Comparison of ENCODE assay signal across 29 mouse cellular contexts in genomic region chr6:144751581-144751980, GRCm38 (mm10). TPM values are rescaled to one million over a fixed set of nuclear protein-coding genes. Genes with fewer than 3 reads are reported as not detected.
"Had no signal": no experiment of that assay in that cellular context is flagged by ENCODE, and none has a peak within 500 bp of the region (broad histone marks: within the 10 kb centered on the region; RNA-seq: fewer than 3 reads in every experiment).

No protein-coding gene starts in this region.

- H3K27me3 ChIP-seq: embryonic facial prominence, embryonic 15.5 days; forebrain, embryonic 12.5 days; forebrain, embryonic 13.5 days; forebrain, embryonic 15.5 days had no signal

- ATAC-seq: forebrain, embryonic 13.5 days; forebrain, embryonic 14.5 days; forebrain, embryonic 15.5 days; forebrain, embryonic 16.5 days; forebrain, postnatal 0 days had no signal

- H3K4me3 ChIP-seq: embryonic facial prominence, embryonic 10.5 days; embryonic facial prominence, embryonic 12.5 days; embryonic facial prominence, embryonic 13.5 days; embryonic facial prominence, embryonic 15.5 days; erythroblast, embryonic 14.5 days; forebrain, embryonic 10.5 days; forebrain, embryonic 12.5 days; forebrain, embryonic 13.5 days; forebrain, embryonic 15.5 days; gastrocnemius, adult 2 months; heart, adult 2 months had no signal

- H3K36me3 ChIP-seq: embryonic facial prominence, embryonic 10.5 days; embryonic facial prominence, embryonic 12.5 days; embryonic facial prominence, embryonic 13.5 days; embryonic facial prominence, embryonic 15.5 days; forebrain, embryonic 10.5 days; forebrain, embryonic 12.5 days; forebrain, embryonic 15.5 days had no signal

- H3K9ac ChIP-seq: embryonic facial prominence, embryonic 12.5 days; embryonic facial prominence, embryonic 13.5 days; embryonic facial prominence, embryonic 15.5 days; forebrain, embryonic 12.5 days; forebrain, embryonic 13.5 days; forebrain, embryonic 15.5 days; forebrain, postnatal 0 days had no signal

- H3K27ac ChIP-seq: embryonic facial prominence, embryonic 10.5 days; embryonic facial prominence, embryonic 12.5 days; embryonic facial prominence, embryonic 13.5 days; embryonic facial prominence, embryonic 15.5 days; forebrain, embryonic 12.5 days; forebrain, embryonic 13.5 days; forebrain, embryonic 15.5 days; gastrocnemius, adult 2 months; heart, adult 2 months had no signal

- H3K4me1 ChIP-seq: forebrain, embryonic 12.5 days; forebrain, embryonic 15.5 days had no signal

- H3K4me2 ChIP-seq: embryonic facial prominence, embryonic 12.5 days; embryonic facial prominence, embryonic 13.5 days; embryonic facial prominence, embryonic 15.5 days; forebrain, embryonic 12.5 days; forebrain, embryonic 13.5 days; forebrain, embryonic 15.5 days had no signal

- DNase-seq: cerebellum, adult 2 months; cerebellum, adult 8-10 months; cerebellum, adult 9-10 months; cerebellum, adult 9-11 months; cerebellum, postnatal 10 days; cerebellum, postnatal 14 days; cerebellum, postnatal 25 days; cerebellum, postnatal 36 days; embryo, embryonic 11 days; forebrain, postnatal 0 days; gastrocnemius, adult 2 months; gastrocnemius, postnatal 10 days; gastrocnemius, postnatal 14 days; gastrocnemius, postnatal 25 days; gastrocnemius, postnatal 36 days; heart, adult 18-20 months; heart, adult 2 months had no signal

- H3K9me3 ChIP-seq: embryonic facial prominence, embryonic 12.5 days; embryonic facial prominence, embryonic 13.5 days; embryonic facial prominence, embryonic 15.5 days; forebrain, embryonic 13.5 days; forebrain, embryonic 15.5 days had no signal

RNA-seq across cellular contexts. Expression of gene Sox5, which starts 30.2 kb away (rescaled TPM):
- total RNA-seq: granulocyte monocyte progenitor cell, adult 5-6 weeks had no signal
- polyA plus RNA-seq: erythroblast, embryonic 14.5 days had no signal
